Mouse (Mus musculus): ENCODE results near the gene Gm20388.

Gene Gm20388

DNA sequence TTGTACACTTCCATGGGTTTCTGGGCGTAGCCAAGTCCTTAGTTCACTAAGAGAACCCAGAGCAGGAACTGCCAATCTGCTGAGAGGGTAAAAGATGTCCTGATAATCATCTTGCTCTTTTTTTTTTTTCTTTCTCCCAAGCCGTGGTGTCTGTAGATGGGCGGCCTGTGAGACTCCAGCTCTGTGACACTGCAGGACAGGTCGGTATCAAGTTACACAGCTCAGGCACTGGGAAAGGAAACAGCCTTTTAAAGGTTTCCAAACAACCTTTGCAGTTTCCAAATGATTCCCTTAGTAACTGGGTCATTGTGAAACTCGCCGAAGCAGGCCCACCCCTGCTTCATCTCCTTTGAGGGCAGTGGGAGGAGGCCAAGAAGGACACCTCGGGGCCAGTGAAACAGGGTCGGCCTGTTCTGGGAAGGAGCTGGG is 3744.7 kb downstream of the Gm20388 start:
- no peak for DNase-seq (ENCODE audit: low read depth in 2 of 2, low spot score in 2 of 2)

DNA sequence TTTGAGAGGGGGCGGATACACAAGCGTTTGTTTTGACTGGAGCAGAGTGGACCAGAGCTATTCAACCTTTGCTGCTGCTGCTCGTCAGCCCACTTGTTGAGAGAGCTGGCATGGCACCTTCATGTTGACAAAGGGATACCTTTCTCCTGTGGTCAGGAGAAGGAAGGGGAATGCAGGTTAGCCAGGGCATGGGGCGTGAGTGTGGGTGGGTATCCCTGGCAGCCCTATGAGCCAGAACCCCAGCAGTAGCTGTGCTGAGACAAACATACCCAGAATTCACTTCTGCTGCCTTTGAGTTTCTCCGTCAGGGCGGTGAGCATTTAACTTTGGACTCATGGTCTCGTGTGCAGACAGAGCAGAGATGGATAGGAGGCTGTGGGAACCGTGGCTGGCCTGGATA is 3747.2 kb downstream of the Gm20388 start:
- DNase-seq (ENCODE audit: low read depth in 2 of 2, low spot score in 2 of 2): no peak

DNA sequence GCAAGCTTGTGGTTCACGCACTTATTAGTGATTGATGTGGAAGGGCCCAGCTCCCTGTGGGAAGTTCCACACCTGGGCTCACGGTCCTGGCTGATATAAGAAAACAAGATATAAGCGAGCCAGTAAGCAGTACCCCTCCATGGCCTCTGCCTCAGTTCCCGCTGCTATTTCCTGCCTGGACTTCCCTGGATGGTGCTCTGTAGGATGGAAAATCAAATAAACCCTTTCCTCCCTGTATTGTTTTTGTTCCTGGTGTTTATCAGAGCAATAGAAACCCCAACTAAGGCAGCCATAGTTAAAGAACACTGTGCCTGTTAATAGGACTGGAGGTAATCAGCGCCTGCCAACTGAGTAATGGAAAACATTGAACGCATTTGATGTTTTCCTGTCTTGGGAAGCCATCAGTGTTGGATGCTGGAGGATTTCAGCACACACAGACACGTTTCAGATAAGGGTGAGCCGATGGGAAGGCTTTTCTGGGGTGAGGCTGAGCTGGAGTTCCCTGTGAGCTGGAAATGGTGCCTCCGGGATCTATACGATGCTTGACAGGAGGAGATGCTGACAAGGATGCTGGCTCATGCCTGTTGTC is 3748.9 kb downstream of the Gm20388 start:
- no peak for DNase-seq (ENCODE audit: low read depth in 2 of 2, low spot score in 2 of 2)

DNA sequence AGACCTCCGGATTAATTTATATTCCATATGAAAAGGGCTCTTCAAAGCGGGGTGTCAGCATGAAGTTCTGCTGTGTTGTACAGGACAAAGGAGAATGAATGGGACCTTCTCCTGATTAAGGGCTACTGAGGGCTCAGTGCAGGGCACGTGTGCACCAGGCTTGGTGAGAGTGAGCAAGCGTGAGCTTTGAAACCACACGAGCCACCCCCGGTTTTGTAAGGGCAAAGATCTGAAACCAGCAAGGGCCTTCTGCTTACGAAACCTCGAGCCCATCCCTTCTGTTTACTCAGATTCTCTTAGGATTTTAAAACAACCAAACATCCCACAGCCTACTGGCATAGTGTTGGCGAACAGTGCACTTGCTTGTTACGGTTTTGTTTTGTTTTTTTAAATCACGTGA is 3750.9 kb downstream of the Gm20388 start:
- DNase-seq (ENCODE audit: low read depth in 2 of 2, low spot score in 2 of 2): no peak

DNA sequence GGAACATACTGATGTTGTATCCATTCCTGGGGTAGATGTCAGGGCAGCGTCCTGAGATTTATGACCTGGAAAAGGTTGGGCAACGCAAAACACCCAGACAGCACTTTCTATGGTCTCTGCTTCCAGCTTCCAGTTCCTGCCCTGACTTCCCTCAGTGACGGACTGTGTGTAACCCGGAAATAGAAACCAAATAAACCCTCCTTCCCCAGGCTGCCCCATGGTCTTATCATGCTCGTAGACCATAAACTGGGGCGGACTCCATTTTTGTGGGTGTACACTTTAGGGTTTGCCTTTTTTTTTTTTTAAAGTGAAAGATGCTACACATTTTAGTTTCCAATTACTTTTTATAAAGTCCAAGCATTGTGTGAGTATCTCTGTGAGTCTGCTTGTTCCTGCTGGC is 3754.9 kb downstream of the Gm20388 start:
- DNase-seq (ENCODE audit: low read depth in 2 of 2, low spot score in 2 of 2): no peak

DNA sequence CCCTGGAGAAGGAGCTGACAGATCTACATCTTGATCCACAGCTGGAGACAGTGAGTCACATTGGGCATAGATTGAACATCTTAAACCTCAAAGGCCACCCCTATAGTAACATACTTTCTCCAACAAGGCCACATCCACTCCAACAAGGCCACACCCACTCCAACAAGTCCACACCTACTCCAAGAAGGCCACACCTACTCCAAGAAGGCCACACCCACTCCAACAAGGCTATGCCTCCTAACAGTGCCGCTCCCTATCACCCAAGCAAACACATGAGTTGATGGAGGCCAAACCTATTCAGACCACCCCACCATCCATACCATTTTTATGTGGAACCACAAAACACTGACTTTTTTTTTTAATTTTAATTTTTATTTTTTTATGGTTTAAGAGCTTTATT is 3756.2 kb downstream of the Gm20388 start:
- no peak for DNase-seq (ENCODE audit: low read depth in 2 of 2, low spot score in 2 of 2)

DNA sequence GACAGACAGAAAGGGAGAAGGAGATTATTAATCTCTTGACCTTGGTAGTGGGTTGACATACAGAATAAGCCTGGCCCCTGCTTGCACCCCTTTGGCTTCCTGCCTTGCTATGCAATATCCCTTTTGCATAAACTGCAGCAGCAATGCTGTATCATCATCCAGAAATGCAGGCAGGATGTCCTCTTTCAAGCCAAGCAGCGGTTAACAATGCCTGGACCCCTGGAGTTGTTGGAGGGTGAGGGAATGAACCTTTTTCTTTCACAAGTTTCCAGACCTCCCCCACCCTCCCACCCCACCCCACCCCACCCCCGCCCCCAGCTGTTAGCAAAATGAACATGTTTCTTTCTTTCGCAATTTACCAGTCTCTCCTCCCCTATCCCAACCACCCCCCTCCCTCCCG is 3758.0 kb downstream of the Gm20388 start:
- no peak for DNase-seq (ENCODE audit: low read depth in 2 of 2, low spot score in 2 of 2)

DNA sequence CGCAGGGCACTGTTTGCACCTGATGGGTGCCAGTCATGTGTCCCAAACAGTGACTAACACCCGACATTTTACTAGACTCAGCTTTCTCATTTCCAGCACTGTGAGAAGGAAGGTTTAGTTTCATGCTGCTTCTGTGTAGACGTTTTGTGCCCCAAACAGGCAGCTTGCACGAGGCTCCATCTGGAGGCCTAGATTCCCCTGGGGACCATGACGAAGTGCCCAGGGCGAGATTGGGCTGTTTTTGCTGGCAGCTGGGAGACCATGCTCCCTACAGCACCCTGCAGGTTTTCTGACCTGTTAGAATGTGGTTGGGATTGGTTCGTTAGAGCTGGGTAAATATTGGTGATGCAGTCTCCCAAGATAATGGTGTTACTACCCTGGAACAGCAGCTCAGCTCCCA is 3760.1 kb downstream of the Gm20388 start:
- no peak for DNase-seq (ENCODE audit: low read depth in 2 of 2, low spot score in 2 of 2)

DNA sequence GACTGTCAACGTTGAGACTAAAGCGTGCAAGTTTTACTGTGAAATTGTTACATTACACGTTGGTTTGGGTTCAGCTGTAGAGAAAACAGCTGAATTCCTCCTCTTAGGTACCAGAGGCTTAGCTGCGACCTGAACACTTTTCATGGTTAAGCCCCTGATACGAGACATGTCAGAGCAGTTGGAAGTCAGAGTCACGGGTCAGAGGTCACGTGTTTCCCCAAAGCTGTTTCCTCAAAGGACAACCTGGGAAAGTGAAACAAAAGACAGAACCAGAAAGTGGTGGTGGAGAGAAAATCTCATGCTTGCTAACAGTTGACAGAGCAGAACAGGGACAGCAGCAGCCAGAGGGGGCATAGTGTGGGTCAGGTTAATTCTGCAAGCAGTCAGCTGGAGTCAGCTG is 3760.8 kb downstream of the Gm20388 start:
- no peak for DNase-seq (ENCODE audit: low read depth in 2 of 2, low spot score in 2 of 2)

DNA sequence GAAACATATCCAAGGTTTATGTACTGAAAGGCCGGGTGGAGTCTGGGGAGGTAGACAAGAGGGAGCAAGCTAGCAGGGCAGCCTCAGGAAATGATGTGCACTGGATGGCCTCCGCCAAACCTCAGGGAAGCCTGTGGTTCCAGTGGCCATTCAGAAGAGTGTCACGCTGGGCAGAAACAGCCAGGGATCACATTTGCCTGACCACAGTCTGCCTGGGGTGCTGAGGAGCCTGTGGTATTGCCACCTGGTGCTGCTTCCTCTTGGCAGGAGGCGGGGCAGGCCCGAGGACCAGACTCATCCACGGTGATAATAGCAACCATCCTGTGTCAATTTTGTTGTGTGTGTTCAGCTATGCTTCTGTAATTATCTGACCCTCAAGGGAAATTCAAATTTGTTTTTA is 3762.0 kb downstream of the Gm20388 start:
- no peak for DNase-seq (ENCODE audit: low read depth in 2 of 2, low spot score in 2 of 2)

DNA sequence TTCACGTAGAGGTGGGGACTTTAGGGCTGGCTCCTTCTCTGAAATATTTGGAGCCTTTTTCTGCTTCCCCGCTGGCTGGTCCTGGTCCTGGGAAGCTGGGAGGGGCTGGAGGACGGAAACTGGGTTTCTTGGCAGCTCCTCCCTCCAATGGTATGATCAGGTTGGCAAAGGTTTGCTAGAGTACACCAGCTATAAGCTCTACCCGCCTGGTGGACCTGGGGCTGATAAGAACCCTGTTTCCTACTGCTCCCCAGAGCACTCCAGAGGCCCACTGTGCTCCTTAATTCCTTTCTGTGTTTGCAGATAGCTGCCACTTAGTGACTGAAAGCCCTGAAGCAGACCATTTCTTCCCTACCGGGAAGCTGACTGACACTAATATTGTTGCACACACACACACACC is 3765.0 kb downstream of the Gm20388 start:
- DNase-seq (ENCODE audit: low read depth in 2 of 2, low spot score in 2 of 2): no peak

DNA sequence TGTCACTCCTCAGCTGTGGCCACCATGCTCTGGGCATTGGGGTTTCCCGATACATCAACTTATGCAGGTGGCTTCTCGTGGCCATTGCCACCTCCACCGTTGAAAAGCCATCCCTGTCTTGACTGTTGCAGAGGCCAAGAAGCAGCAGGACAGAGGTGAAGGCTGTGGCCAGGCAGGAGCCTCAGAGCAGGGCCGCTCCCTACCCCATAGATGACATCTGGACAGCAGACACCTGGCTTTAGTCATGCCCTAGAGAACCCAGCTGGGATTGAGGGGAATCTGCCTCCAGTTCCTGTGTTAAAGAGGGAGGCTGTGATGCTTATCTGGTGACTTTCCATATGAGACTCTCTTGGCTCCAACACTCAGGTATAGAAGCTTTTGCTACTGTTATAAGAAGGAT is 3767.7 kb downstream of the Gm20388 start:
- DNase-seq (ENCODE audit: low read depth in 2 of 2, low spot score in 2 of 2): no peak

DNA sequence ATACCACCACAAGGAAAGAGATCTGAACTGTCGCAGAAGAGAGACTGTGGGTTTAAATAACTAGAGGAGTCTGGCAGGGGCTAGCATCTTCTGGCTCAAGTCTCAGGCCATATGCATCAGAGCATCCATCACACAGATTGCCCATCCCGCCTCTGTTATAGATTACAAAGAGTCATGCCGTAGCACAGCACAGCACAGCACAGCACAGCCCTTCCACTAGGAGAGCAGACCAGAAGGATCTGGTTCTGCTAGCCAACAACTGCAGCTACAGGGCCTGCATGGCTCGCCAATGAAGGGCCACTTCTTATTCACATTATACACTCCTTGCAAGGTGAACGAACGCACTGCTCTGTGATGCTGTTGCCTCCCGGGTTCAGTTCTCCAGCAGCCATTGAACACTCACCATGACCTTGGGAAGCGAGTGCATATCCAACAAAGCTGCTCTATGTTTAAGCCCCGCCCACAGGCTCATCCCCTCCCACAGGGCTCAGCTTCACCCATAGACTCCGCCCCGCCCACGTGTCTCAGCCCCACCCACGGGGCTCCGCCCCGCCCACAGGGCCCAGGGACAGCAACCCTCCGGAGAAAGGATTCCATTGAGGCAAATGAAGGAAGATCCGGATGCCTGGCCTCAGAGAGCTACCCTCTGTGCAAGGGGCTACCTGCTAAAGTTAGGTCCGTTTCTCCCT is 3771.6 kb downstream of the Gm20388 start:
- DNase-seq (ENCODE audit: low read depth in 2 of 2, low spot score in 2 of 2): no peak

DNA sequence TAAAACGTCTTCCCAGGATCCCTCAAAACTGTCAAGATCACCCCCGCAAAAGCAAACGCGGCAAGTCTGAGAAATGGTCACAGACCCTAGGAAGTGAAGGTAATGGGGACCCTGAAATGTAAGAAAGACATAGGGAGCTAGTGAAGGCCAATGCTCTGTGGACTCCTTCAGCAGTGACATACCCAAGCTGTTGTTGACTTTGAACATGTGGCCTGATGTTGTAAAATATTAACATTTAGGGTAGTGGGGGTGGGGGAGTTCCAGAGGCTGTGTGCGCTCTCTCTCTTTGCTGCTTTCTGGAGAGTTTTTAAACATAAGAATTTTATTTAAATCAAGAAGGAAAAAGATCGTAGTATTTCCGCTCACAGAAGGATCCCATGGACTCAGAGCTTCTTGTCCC is 3772.7 kb downstream of the Gm20388 start:
- DNase-seq (ENCODE audit: low read depth in 2 of 2, low spot score in 2 of 2): no peak

DNA sequence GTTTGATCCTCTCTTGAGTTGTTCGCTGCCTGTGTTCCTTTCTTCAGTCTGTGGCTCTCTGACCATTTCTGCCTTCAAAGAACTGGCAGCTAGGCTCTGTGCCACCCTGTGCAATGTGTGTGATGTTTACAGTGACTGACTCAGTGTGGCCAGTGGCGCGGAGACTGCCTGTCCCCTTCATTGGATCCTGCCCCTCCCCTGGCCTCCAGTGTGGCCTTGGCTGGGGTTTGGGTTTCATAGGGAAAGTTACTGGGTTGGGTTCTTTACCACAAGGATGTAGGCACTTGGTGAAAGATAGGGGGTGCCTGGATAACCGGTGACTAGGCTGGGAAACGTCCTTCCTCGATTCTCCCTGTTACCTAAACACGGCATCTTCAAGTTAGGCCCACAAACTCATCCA is 3774.2 kb downstream of the Gm20388 start:
- no peak for DNase-seq (ENCODE audit: low read depth in 2 of 2, low spot score in 2 of 2)

DNA sequence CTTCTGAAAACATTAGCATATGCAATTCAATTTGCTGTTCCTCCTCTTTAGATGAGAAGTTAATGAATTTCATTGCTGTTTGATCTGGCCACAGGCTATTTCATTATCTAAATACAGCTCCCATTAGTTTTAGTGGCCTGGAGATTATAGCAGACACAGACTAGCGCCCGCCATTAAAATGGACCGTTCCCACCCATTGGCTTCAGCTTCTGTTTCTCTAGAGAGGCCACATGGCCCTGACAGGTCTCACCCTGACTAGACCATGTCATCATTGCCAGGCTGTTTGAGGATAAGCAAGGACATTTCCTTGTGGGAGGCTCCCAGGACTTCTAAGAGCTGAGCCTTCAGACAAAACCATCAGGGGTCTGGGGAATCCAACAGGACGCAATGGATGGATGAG is 3774.8 kb downstream of the Gm20388 start:
- no peak for DNase-seq (ENCODE audit: low read depth in 2 of 2, low spot score in 2 of 2)

DNA sequence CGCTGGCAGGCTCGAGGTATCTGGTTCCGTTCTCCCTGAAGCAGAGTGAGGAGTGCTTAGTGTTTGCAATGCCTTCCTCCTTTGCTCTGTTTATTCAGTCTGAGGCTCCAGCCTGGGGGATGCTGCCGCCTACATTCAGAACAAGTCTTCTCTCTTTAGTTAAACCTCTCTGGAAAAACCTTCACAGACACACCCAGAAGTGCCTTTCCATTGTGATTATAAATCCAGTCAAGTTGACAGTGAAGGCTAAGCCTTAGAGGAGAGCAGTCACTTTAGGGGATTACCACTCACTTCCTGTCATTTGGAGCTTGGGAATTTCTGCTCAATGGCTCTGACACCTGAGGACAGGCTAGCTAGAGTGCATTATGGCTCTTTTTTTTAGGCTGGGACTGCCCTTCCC is 3777.2 kb downstream of the Gm20388 start:
- no peak for DNase-seq (ENCODE audit: low read depth in 2 of 2, low spot score in 2 of 2)

DNA sequence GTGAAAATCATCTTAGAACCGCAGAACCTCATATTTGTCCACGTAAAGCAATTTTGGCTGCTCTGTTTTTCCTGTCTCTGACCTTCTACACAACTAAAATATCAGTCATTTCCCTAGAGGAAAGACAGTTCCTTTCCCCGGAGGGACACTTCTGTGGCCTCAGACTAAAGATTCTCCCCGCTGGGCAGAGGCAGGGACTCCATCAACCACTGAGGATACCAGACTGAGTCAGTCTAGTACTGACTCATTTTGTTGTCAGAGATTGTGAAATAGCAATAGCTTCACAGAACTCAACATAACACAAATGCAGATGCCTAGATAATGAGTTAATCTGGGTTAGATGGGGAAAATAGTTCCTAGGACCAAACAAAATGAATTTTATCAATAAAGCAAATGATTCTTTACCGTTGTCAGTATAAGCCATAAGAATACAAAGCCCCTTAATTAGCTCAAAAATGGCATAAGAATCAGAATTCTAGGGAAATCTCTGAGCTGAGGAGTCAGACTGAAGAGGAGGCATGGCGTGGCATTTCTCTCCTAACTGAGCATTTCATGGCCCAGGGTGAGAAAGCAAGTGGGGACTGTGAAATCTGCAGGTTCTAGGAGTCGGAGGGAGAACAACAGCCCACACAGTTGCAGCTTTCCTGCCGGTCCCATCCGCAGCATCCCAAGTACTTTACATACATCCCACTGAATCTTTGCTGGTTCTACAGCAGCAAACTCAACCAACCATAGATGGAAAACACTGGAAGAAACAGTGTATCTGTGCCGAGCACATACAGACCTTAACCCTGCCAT is 3781.7 kb downstream of the Gm20388 start:
- DNase-seq (ENCODE audit: low read depth in 2 of 2, low spot score in 2 of 2): no peak

DNA sequence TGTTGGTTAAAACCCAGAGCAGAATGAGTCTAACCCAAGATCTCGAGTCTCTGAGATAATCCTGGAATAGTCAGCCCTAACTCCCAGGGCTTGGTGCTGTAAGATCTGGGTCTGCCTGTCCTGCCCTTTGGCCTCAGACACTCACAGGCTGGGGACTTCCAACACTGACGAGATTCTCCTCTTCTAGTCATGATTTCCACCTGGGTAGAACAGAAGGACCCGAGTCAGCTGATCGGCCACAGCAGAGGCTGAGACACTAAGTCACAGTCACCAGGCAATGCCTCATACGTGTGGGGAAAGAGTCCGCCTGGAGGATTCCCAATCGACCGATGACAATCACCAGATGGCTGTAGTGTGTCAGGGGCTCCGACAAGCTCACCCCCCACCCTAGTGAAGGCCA is 3785.5 kb downstream of the Gm20388 start:
- no peak for DNase-seq (ENCODE audit: low read depth in 2 of 2, low spot score in 2 of 2)

DNA sequence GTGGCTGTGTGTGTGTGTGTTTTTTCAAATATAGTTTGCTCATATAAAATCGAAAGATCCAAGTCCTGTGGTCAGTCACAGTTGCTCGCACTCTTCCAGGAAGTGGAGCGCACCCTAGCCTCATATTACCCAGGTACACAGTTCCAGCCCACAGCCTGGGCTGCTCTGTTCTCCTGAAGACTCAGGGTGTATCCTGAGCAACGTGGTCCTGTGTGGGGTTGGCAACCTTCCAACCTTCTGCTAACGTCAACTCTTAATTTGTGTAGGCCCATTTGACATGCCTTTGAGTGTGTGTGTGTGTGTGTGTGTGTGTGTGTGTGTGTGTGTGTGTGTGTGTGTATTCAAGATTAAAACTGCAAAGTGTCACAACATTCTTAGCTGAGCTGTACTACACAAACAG is 3786.7 kb downstream of the Gm20388 start:
- no peak for DNase-seq (ENCODE audit: low read depth in 2 of 2, low spot score in 2 of 2)

DNA sequence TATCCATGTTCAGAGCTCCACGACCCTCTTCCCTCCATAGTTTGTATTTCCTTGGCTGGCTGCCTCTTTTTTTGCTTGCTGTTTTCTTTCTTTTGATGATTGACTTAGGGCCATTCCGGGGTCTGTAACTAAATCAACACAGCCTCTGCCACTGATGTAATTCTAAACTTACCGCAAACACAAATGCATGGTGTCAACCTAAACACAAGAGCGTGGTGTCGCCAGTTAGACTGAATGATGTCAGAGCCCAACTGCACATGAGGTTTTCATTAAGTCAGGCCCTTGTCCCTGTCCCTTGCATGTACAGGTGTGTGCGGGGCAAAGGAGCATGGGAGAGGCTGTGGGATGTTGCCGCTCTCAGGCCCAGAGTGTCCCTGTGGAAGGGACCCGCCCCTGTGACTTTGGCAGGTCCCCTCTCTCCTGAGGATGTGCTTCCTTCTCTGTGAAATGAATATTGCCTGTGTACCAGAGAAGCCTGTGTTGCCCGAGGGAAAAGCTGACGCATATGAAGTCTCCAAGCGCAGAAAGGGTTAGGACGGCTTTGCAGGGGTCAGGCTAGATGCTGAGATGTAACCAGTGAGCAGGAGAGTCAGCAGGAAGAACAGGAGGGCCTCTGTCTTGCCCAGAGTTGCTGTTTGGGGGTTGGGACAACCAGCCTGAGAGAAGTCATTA is 3789.9 kb downstream of the Gm20388 start:
- no peak for DNase-seq (ENCODE audit: low read depth in 2 of 2, low spot score in 2 of 2)
